Mouse (Mus musculus): Measurements from ENCODE around the gene Lsm12. TPM values are rescaled to one million over a fixed set of nuclear protein-coding genes. Genes with fewer than 3 reads are reported as not detected.

The Lsm12 gene
- 90.9 and 94.3 TPM in 2 replicates for polyA plus RNA-seq (2016; fragmentation: Nextera tagmentation; extraction: Ambion mirVana)

GRCm38 (mm10) chr11:102184646-102185495 is at the start of gene Lsm12:
TSS of gene Lsm12 (minus strand) at chr11:102185296.
- no peaks in the 10 kb centered on the region for H3K9me3 ChIP-seq (replicated peaks)
- under 1% methylated on average over 66 of the region's 70 CpGs for WGBS

GRCm38 (mm10) chr11:102230006-102230741 is 45.1 kb upstream of the Lsm12 start, which contains the start of gene Hdac5:
TSS of gene Hdac5 (minus strand) at chr11:102230166.
- ATAC-seq (ENCODE audit: insufficient number of reproducible peaks, low FRiP score), result peak; percentile 93
- Histone ChIP-seq H3K36me3 (no peaks in the 10 kb centered on the region; the same call in 1 of the 2 replicates), H3K9me3 (replicated peaks) (no peaks in the 10 kb centered on the region), H3K4me2 (peak within 1 kb of the TSS; percentile 72), H3K4me3 (peak within 1 kb of the TSS; percentile 82), H3K27me3 (replicated peaks) (no peaks in the 10 kb centered on the region), H3K27ac (ENCODE audit: poor library complexity, severe bottlenecking) (peak within 1 kb of the TSS; percentile 85), H3K9ac (peak within 1 kb of the TSS; percentile 94), H3K4me1 (replicated peaks) (peaks cover 41% of the 10 kb centered on the region)
- WGBS, result under 1% methylated on average over 49 of the region's 49 CpGs

More at GRCm38 (mm10) chr11:102184646-102185495, at the start of gene Lsm12:
- Histone ChIP-seq H3K36me3 (peaks cover 23% of the 10 kb centered on the region), H3K4me2 (peak within 1 kb of the TSS; percentile 86), H3K4me1 (replicated peaks) (peaks cover 16% of the 10 kb centered on the region), H3K27ac (ENCODE audit: poor library complexity, severe bottlenecking) (peak within 1 kb of the TSS; percentile 96), H3K27me3 (replicated peaks) (no peaks in the 10 kb centered on the region), H3K4me3 (peak within 1 kb of the TSS; percentile 99), H3K9ac (peak within 1 kb of the TSS; percentile 98)
- peak; percentile 90 for ATAC-seq (ENCODE audit: insufficient number of reproducible peaks, low FRiP score)

- peak overlapping the region; percentile 85 for H3K27ac ChIP-seq (ENCODE audit: poor library complexity, severe bottlenecking)
- no peaks in the 10 kb centered on the region for H3K27me3 ChIP-seq (replicated peaks)
- H3K9me3 ChIP-seq (replicated peaks), result no peaks in the 10 kb centered on the region
- ATAC-seq (ENCODE audit: insufficient number of reproducible peaks, low FRiP score), result peak; percentile 54
- H3K4me1 ChIP-seq (replicated peaks), result peaks cover 49% of the 10 kb centered on the region
- H3K36me3 ChIP-seq, result no peaks in the 10 kb centered on the region; the same call in 1 of the 2 replicates
- H3K4me2 ChIP-seq, result peak overlapping the region; percentile 72
- peak overlapping the region; percentile 94 for H3K9ac ChIP-seq
- under 1% methylated on average over 47 of the region's 47 CpGs for WGBS
- H3K4me3 ChIP-seq, result peak overlapping the region; percentile 82
Measured at GRCm38 (mm10) chr11:102229331-102229953, 44.3 kb upstream of the Lsm12 start.

- Histone ChIP-seq H3K9ac (peak overlapping the region; percentile 94), H3K4me1 (replicated peaks) (peaks cover 54% of the 10 kb centered on the region), H3K36me3 (no peaks in the 10 kb centered on the region; the same call in 1 of the 2 replicates), H3K9me3 (replicated peaks) (no peaks in the 10 kb centered on the region), H3K27me3 (replicated peaks) (no peaks in the 10 kb centered on the region), H3K4me3 (peak overlapping the region; percentile 82), H3K4me2 (peak overlapping the region; percentile 72), H3K27ac (ENCODE audit: poor library complexity, severe bottlenecking) (no peak overlapping the region)
- no peak for ATAC-seq (ENCODE audit: insufficient number of reproducible peaks, low FRiP score)
- 13% methylated on average over 7 of the region's 7 CpGs for WGBS
Measured at GRCm38 (mm10) chr11:102228646-102229268, 43.7 kb upstream of the Lsm12 start.

GRCm38 (mm10) chr11:102228191-102228545 is 43.1 kb upstream of the Lsm12 start:
- 23% methylated on average over 9 of the region's 9 CpGs for WGBS

GRCm38 (mm10) chr11:102227270-102228190 is 42.4 kb upstream of the Lsm12 start:
- peaks cover 66% of the 10 kb centered on the region for H3K4me1 ChIP-seq (replicated peaks)
- ATAC-seq (ENCODE audit: insufficient number of reproducible peaks, low FRiP score), result no peak
- no peaks in the 10 kb centered on the region for H3K9me3 ChIP-seq (replicated peaks)
- H3K4me3 ChIP-seq, result peak overlapping the region; percentile 82
- 0 out of 2 replicates have a peak overlapping the region, but pooled peaks have one; percentile 0 for H3K27ac ChIP-seq (ENCODE audit: poor library complexity, severe bottlenecking)
- no peaks in the 10 kb centered on the region for H3K27me3 ChIP-seq (replicated peaks)
- H3K4me2 ChIP-seq, result peak overlapping the region; percentile 72
- peak overlapping the region; percentile 43 for H3K9ac ChIP-seq
- whole genome bisulfite sequencing, result 22% methylated on average over 12 of the region's 12 CpGs
- no peaks in the 10 kb centered on the region; the same call in 1 of the 2 replicates for H3K36me3 ChIP-seq

More at GRCm38 (mm10) chr11:102228191-102228545, 43.1 kb upstream of the Lsm12 start:
- Histone ChIP-seq H3K4me1 (replicated peaks) (peaks cover 60% of the 10 kb centered on the region), H3K4me3 (peak overlapping the region; percentile 82), H3K9me3 (replicated peaks) (no peaks in the 10 kb centered on the region), H3K4me2 (peak overlapping the region; percentile 72), H3K27ac (ENCODE audit: poor library complexity, severe bottlenecking) (no peak overlapping the region), H3K27me3 (replicated peaks) (no peaks in the 10 kb centered on the region), H3K9ac (peak overlapping the region; percentile 43), H3K36me3 (no peaks in the 10 kb centered on the region; the same call in 1 of the 2 replicates)
- ATAC-seq (ENCODE audit: insufficient number of reproducible peaks, low FRiP score), result no peak

- H3K27ac ChIP-seq (ENCODE audit: poor library complexity, severe bottlenecking), result no peak overlapping the region
- peaks cover 78% of the 10 kb centered on the region for H3K4me1 ChIP-seq (replicated peaks)
- H3K9me3 ChIP-seq (replicated peaks), result no peaks in the 10 kb centered on the region
- H3K4me2 ChIP-seq, result peak overlapping the region; percentile 72; the same call in 1 of the 2 replicates
- H3K9ac ChIP-seq, result peak overlapping the region; percentile 38; the same call in 1 of the 2 replicates
- 71% methylated on average over 12 of the region's 12 CpGs for WGBS
- no peak for ATAC-seq (ENCODE audit: insufficient number of reproducible peaks, low FRiP score)
- H3K27me3 ChIP-seq (replicated peaks), result no peaks in the 10 kb centered on the region
- no peak overlapping the region for H3K4me3 ChIP-seq
- H3K36me3 ChIP-seq, result peaks cover 7% of the 10 kb centered on the region
Measured at GRCm38 (mm10) chr11:102226067-102226978, 41.2 kb upstream of the Lsm12 start.

- no peak overlapping the region for H3K4me3 ChIP-seq
- ATAC-seq (ENCODE audit: insufficient number of reproducible peaks, low FRiP score), result no peak
- H3K4me2 ChIP-seq, result peak overlapping the region; percentile 63
Measured at GRCm38 (mm10) chr11:102225221-102225620, 40.1 kb upstream of the Lsm12 start.

GRCm38 (mm10) chr11:102224686-102225085 is 39.6 kb upstream of the Lsm12 start:
- no peaks in the 10 kb centered on the region for H3K27me3 ChIP-seq (replicated peaks)
- peaks cover 94% of the 10 kb centered on the region for H3K4me1 ChIP-seq (replicated peaks)
- H3K9ac ChIP-seq, result peak overlapping the region; percentile 11
- WGBS, result 6% methylated on average over 22 of the region's 22 CpGs
- no peak overlapping the region for H3K27ac ChIP-seq (ENCODE audit: poor library complexity, severe bottlenecking)
- H3K4me3 ChIP-seq, result peak overlapping the region; percentile 19
- ATAC-seq (ENCODE audit: insufficient number of reproducible peaks, low FRiP score), result no peak
- no peaks in the 10 kb centered on the region for H3K9me3 ChIP-seq (replicated peaks)
- peaks cover 11% of the 10 kb centered on the region for H3K36me3 ChIP-seq
- H3K4me2 ChIP-seq, result peak overlapping the region; percentile 63

More at GRCm38 (mm10) chr11:102225221-102225620, 40.1 kb upstream of the Lsm12 start:
- H3K4me1 ChIP-seq (replicated peaks), result peaks cover 89% of the 10 kb centered on the region
- no peaks in the 10 kb centered on the region for H3K27me3 ChIP-seq (replicated peaks)
- no peak overlapping the region for H3K27ac ChIP-seq (ENCODE audit: poor library complexity, severe bottlenecking)
- WGBS, result 52% methylated on average over 5 of the region's 5 CpGs
- H3K9ac ChIP-seq, result peak overlapping the region; percentile 11; the same call in 1 of the 2 replicates
- peaks cover 11% of the 10 kb centered on the region for H3K36me3 ChIP-seq
- H3K9me3 ChIP-seq (replicated peaks), result no peaks in the 10 kb centered on the region
